Mouse (Mus musculus): ENCODE measurements at regions not wholly inside any gene's neighbourhood (a gene's known extent, or its start where the extent isn't known, plus 50 kb on each side); places are given as distances from the start of the nearest gene placed in this dataset.
"Not testable (repeated sequence)": the region's sequence is repeated elsewhere in the genome, so short reads cannot be mapped to it uniquely, and the experiment has no call there.

DNA sequence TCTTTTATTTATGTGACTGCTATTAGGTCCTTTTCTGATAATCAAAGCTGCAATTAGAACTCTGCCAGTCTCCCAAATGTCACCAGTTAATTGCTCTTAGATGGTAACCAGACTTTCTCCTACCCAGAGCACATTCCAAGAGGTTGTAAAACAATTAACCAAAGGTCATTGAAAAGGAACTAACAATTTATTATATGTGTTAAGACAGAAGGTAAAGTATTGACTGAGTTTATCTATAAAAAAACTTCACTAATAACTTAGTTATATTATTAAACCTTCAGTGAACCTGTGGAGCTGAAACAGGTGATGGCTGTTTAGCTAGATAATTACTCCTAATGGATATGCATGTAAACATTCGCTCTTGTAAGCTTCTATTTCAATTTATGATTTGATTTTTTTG, 1547.9 kb upstream of the Pcdh17 start:
- DNase-seq (ENCODE audit: low spot score in 2 of 2) = not testable (repeated sequence)

- DNase-seq (ENCODE audit: low spot score in 2 of 2) = peak in 1 of 2 experiments; percentile 18
Measured at GRCm38 (mm10) chr14:82898841-82899240, 1544.5 kb upstream of the Pcdh17 start.
